Mouse (Mus musculus) adrenal gland, adult 10 weeks (tissue): ENCODE results near the gene Serpinb7. TPM values are rescaled to one million over a fixed set of nuclear protein-coding genes. Genes with fewer than 3 reads are reported as not detected.

ENCODE experiments used
- polyA plus RNA-seq: library from polyadenylated mRNA; stranded (reverse); fragments of 350-450 nt; fragmentation: Illumina TruSeq; extraction: RNeasy Lipid Tissue Mini Kit (QIAGEN cat#74804); gene quantifications from one replicate; pipeline ENCODE4 v1.2.3, GENCODE M21; 2014; ENCODE audit warnings: low read depth, low replicate concordance

Serpinb7 gene
- not detected for polyA plus RNA-seq

DNA sequence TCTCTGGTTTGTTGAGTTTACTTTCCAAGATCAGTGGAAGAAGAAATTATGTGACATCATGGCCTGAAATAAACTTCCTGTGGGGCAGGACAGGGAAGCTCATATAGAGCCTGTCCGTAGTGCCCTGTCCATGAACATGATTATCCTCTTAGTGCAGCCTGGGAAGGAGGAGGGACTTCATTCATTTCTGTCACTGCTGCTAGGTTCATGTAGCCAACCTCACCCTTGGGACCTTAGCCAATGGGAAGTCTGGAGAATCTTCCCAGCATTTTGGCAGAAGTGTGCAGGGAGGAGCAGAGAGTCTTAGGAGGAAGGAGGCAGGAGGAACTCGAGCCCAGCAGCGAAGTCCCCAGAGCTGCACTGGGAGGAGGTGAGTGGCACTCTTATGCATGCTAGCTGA, at the start of gene Serpinb7:
TSS of gene Serpinb7 (plus strand) at position 301 of the 400 bp plus-strand sequence.

DNA sequence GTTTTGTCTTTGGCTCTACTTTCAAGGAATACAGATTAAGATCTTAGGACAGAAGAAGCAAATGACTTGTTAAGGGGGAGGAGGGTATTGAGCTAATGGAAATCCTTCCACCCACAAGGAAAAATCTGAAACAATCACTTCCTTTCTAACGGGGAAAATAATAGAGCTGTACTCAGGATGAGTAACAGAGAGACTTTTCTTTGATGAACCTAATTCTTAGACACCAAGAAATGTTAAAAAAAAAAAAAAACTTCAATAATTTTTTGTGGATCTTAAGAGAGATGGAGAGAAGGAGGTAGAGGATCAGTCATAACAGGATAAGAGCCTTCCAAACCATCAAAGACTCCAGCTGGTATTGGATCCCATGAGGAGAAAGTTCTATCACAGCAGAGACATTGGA, 38.6 kb upstream of the Serpinb7 start, which contains the start of gene Serpinb11:
TSS of gene Serpinb11 (plus strand) at position 301 of the 400 bp plus-strand sequence.

Other genes starting within 250 kb of the Serpinb7 start
- gene Serpinb3b, start 121.3 kb upstream of the Serpinb7 start, polyA plus RNA-seq: not detected
- gene Serpinb3c, start 121.3 kb upstream of the Serpinb7 start, polyA plus RNA-seq: not detected
- not detected for gene Serpinb11, start 38.5 kb upstream of the Serpinb7 start, polyA plus RNA-seq
- gene Serpinb2, start 111.8 kb downstream of the Serpinb7 start, polyA plus RNA-seq: not detected
- 2.4 TPM for gene Serpinb8, start 190.4 kb downstream of the Serpinb7 start, polyA plus RNA-seq